Mouse (Mus musculus) kidney, embryonic 16.5 days (tissue): ENCODE results near the gene Kcnc1. TPM values are rescaled to one million over a fixed set of nuclear protein-coding genes. Genes with fewer than 3 reads are reported as not detected.

Experiments
- ATAC-seq: fragments of 200-750 bp; cut with Nextera tagmentation; 2 replicates; pipeline ENCODE4 v1.8.0; 2017; ENCODE audit warnings: moderate TSS enrichment; ENCODE audit not compliant: low FRiP score, low TSS enrichment
- H3K27ac ChIP-seq: fragments of 300-500 bp; sonication (generic); 2 replicates; pipeline ENCODE4 v1.5.1; 2014; ENCODE audit warnings: low read length
- H3K27me3 ChIP-seq: fragments of 300-500 bp; sonication (generic); 2 replicates; pipeline ENCODE4 v1.6.1; 2014; ENCODE audit warnings: low read length, control low read depth, mixed read lengths; ENCODE audit not compliant: insufficient read depth
- H3K36me3 ChIP-seq: fragments of 300-500 bp; sonication (generic); 2 replicates; pipeline ENCODE4 v1.6.1; 2014; ENCODE audit warnings: low read length, control low read depth, mixed read lengths; ENCODE audit not compliant: insufficient read depth
- H3K4me1 ChIP-seq: fragments of 300-500 bp; sonication (generic); 2 replicates; pipeline ENCODE4 v1.6.1; 2014; ENCODE audit warnings: low read length, control low read depth, mixed read lengths; ENCODE audit not compliant: insufficient read depth
- H3K4me2 ChIP-seq: fragments of 300-500 bp; sonication (generic); replicated peaks from 2 replicates; pipeline ENCODE4 v1.6.1; 2014; ENCODE audit warnings: low read depth, low read length
- H3K4me3 ChIP-seq: fragments of 300-500 bp; sonication (generic); 2 replicates; pipeline ENCODE4 v1.5.1; 2014; ENCODE audit warnings: mild to moderate bottlenecking, low read length
- H3K9ac ChIP-seq: fragments of 300-500 bp; sonication (generic); replicated peaks from 2 replicates; pipeline ENCODE4 v1.6.1; 2014; ENCODE audit warnings: low read length
- H3K9me3 ChIP-seq: fragments of 300-500 bp; sonication (generic); 2 replicates; pipeline ENCODE4 v1.6.1; 2016; ENCODE audit warnings: low read length, control low read depth
- WGBS: fragments of 180-500 bp; shearing (Covaris S2); extraction: QIAGEN DNeasy Blood & Tissue Kit; methylation state at CpG from one replicate; pipeline ENCODE4 v1.1.7; 2014; 5-methylcytosine and 5-hydroxymethylcytosine counted together
- polyA plus RNA-seq: library from polyadenylated mRNA; unstranded; fragments of >200 nt; fragmentation: Nextera tagmentation; extraction: Ambion mirVana; gene quantifications from 2 replicates; pipeline ENCODE4 v1.2.1, GENCODE M21; 2015

Gene Kcnc1
- polyA plus RNA-seq, 1 experiment from 2014 or later: not detected

- Histone ChIP-seq H3K4me3 (no peak overlapping the region), H3K4me1 (no peaks in the 10 kb centered on the region), H3K27ac (no peak overlapping the region), H3K27me3 (no peaks in the 10 kb centered on the region), H3K36me3 (no peaks in the 10 kb centered on the region), H3K9ac (no peak overlapping the region), H3K9me3 (no peaks in the 10 kb centered on the region), H3K4me2 (no peak overlapping the region)
- WGBS: 69% methylated on average over 7 of the region's 7 CpGs
- ATAC-seq: no peak
Measured at GRCm38 (mm10) chr7:46417467-46417866, 21.2 kb downstream of the Kcnc1 start.

GRCm38 (mm10) chr7:46418102-46418622, 21.9 kb downstream of the Kcnc1 start:
- Histone ChIP-seq H3K9ac (no peak overlapping the region), H3K9me3 (no peaks in the 10 kb centered on the region), H3K4me2 (no peak overlapping the region), H3K27me3 (no peaks in the 10 kb centered on the region), H3K4me1 (no peaks in the 10 kb centered on the region), H3K36me3 (no peaks in the 10 kb centered on the region), H3K4me3 (no peak overlapping the region), H3K27ac (no peak overlapping the region)
- 70% methylated on average over 16 of the region's 16 CpGs for WGBS
- ATAC-seq: no peak

- Histone ChIP-seq H3K9ac (no peak overlapping the region), H3K9me3 (no peaks in the 10 kb centered on the region), H3K4me2 (no peak overlapping the region), H3K4me1 (no peaks in the 10 kb centered on the region), H3K27ac (no peak overlapping the region), H3K36me3 (no peaks in the 10 kb centered on the region), H3K4me3 (no peak overlapping the region), H3K27me3 (no peaks in the 10 kb centered on the region)
- ATAC-seq: no peak
- 40% methylated on average over 5 of the region's 5 CpGs for WGBS
Measured at GRCm38 (mm10) chr7:46421535-46421934, 25.2 kb downstream of the Kcnc1 start.

- WGBS: 69% methylated on average over 8 of the region's 8 CpGs
Measured at GRCm38 (mm10) chr7:46422052-46422763, 25.9 kb downstream of the Kcnc1 start.

GRCm38 (mm10) chr7:46422764-46423412, 26.6 kb downstream of the Kcnc1 start:
- 64% methylated on average over 18 of the region's 18 CpGs for WGBS
- Histone ChIP-seq H3K27me3 (no peaks in the 10 kb centered on the region), H3K27ac (no peak overlapping the region), H3K4me3 (no peak overlapping the region), H3K9me3 (no peaks in the 10 kb centered on the region), H3K36me3 (no peaks in the 10 kb centered on the region), H3K4me1 (no peaks in the 10 kb centered on the region), H3K9ac (no peak overlapping the region), H3K4me2 (no peak overlapping the region)
- ATAC-seq: no peak

More at GRCm38 (mm10) chr7:46422052-46422763, 25.9 kb downstream of the Kcnc1 start:
- Histone ChIP-seq H3K4me1 (no peaks in the 10 kb centered on the region), H3K9me3 (no peaks in the 10 kb centered on the region), H3K9ac (no peak overlapping the region), H3K4me2 (no peak overlapping the region), H3K36me3 (no peaks in the 10 kb centered on the region), H3K27ac (no peak overlapping the region), H3K4me3 (no peak overlapping the region), H3K27me3 (no peaks in the 10 kb centered on the region)
- no peak for ATAC-seq

- H3K27me3 ChIP-seq: no peaks in the 10 kb centered on the region
Measured at GRCm38 (mm10) chr7:46423951-46424350, 27.7 kb downstream of the Kcnc1 start.

GRCm38 (mm10) chr7:46425012-46425411, 28.7 kb downstream of the Kcnc1 start:
- Histone ChIP-seq H3K27me3 (no peaks in the 10 kb centered on the region), H3K4me1 (no peaks in the 10 kb centered on the region), H3K9me3 (no peaks in the 10 kb centered on the region), H3K36me3 (no peaks in the 10 kb centered on the region), H3K27ac (no peak overlapping the region), H3K9ac (no peak overlapping the region), H3K4me3 (no peak overlapping the region), H3K4me2 (no peak overlapping the region)
- 73% methylated on average over 4 of the region's 4 CpGs for WGBS
- ATAC-seq: no peak

More at GRCm38 (mm10) chr7:46423951-46424350, 27.7 kb downstream of the Kcnc1 start:
- WGBS: 88% methylated on average over 3 of the region's 3 CpGs
- Histone ChIP-seq H3K36me3 (no peaks in the 10 kb centered on the region), H3K9ac (no peak overlapping the region), H3K9me3 (no peaks in the 10 kb centered on the region), H3K27ac (no peak overlapping the region), H3K4me1 (no peaks in the 10 kb centered on the region), H3K4me2 (no peak overlapping the region), H3K4me3 (no peak overlapping the region)
- ATAC-seq: no peak

GRCm38 (mm10) chr7:46433874-46434273, 37.6 kb downstream of the Kcnc1 start:
- Histone ChIP-seq H3K9ac (no peak overlapping the region), H3K4me2 (no peak overlapping the region), H3K9me3 (no peaks in the 10 kb centered on the region; the same call in 1 of the 2 replicates), H3K27ac (no peak overlapping the region), H3K27me3 (no peaks in the 10 kb centered on the region), H3K36me3 (no peaks in the 10 kb centered on the region), H3K4me3 (no peak overlapping the region), H3K4me1 (no peaks in the 10 kb centered on the region; the same call in 1 of the 2 replicates)
- 45% methylated on average over 5 of the region's 5 CpGs for WGBS
- peak; percentile 60; the same call in 1 of the 2 replicates for ATAC-seq

GRCm38 (mm10) chr7:46435833-46436232, 39.5 kb downstream of the Kcnc1 start:
- no peak for ATAC-seq
- H3K9ac ChIP-seq: no peak overlapping the region
- no peaks in the 10 kb centered on the region; the same call in 1 of the 2 replicates for H3K4me1 ChIP-seq
- WGBS: 89% methylated on average over 5 of the region's 5 CpGs
- no peaks in the 10 kb centered on the region for H3K27me3 ChIP-seq
- no peaks in the 10 kb centered on the region for H3K36me3 ChIP-seq
- H3K4me2 ChIP-seq: no peak overlapping the region
- no peaks in the 10 kb centered on the region; the same call in 1 of the 2 replicates for H3K9me3 ChIP-seq
- H3K4me3 ChIP-seq: no peak overlapping the region
- no peak overlapping the region for H3K27ac ChIP-seq
